Mouse (Mus musculus) C2C12 (cell line): ENCODE results near the gene Ivns1abp.

Source experiments
- CTCF ChIP-seq: IDR thresholded peaks from one replicate; pipeline ENCODE4 v1.5.1; 2011; ENCODE audit not compliant: control insufficient read depth, insufficient read depth, insufficient read length
- MYOG ChIP-seq: IDR thresholded peaks from one replicate; pipeline ENCODE4 v1.6.1; 2011; ENCODE audit not compliant: control insufficient read depth, insufficient read length; ENCODE audit errors: extremely low read depth
- USF1 ChIP-seq: IDR thresholded peaks from one replicate; pipeline ENCODE4 v1.6.1; 2011; ENCODE audit warnings: low read depth, mild to moderate bottlenecking, control low read depth, moderate library complexity

- TF ChIP-seq CTCF, result no peak
- no peak for TF ChIP-seq USF1
- no peak for TF ChIP-seq MYOG
Measured at GRCm38 (mm10) chr1:151338941-151339340, 5.3 kb upstream of the Ivns1abp start.
